Mouse (Mus musculus): Measurements from ENCODE around the gene Rai1.

Gene Rai1

GRCm38 (mm10) chr11:60192534-60192933 is 87.7 kb downstream of the Rai1 start:
- no peak for DNase-seq (ENCODE audit: low read depth)

GRCm38 (mm10) chr11:60193556-60193955 is 88.7 kb downstream of the Rai1 start:
- DNase-seq (ENCODE audit: low read depth) = no peak

GRCm38 (mm10) chr11:60195108-60195507 is 90.3 kb downstream of the Rai1 start:
- peak; percentile 73 for DNase-seq (ENCODE audit: low read depth)

- DNase-seq (ENCODE audit: low read depth) = no peak
Measured at GRCm38 (mm10) chr11:60196344-60196743, 91.5 kb downstream of the Rai1 start.

- no peak for DNase-seq (ENCODE audit: low read depth)
Measured at GRCm38 (mm10) chr11:60197998-60198619, 93.3 kb downstream of the Rai1 start.

GRCm38 (mm10) chr11:60198651-60199050 is 93.8 kb downstream of the Rai1 start:
- no peak for DNase-seq (ENCODE audit: low read depth)

GRCm38 (mm10) chr11:60199702-60200184 is 94.9 kb downstream of the Rai1 start:
- DNase-seq (ENCODE audit: low read depth) = peak; percentile 88

GRCm38 (mm10) chr11:60200384-60200783 is 95.6 kb downstream of the Rai1 start:
- no peak for DNase-seq (ENCODE audit: low read depth)

GRCm38 (mm10) chr11:60202710-60203638 is 98.2 kb downstream of the Rai1 start:
- no peak for DNase-seq (ENCODE audit: low read depth)

- DNase-seq (ENCODE audit: low read depth) = no peak
Measured at GRCm38 (mm10) chr11:60205026-60205425, 100.2 kb downstream of the Rai1 start.

GRCm38 (mm10) chr11:60206207-60206606 is 101.4 kb downstream of the Rai1 start:
- no peak for DNase-seq (ENCODE audit: low read depth)

GRCm38 (mm10) chr11:60208201-60208600 is 103.4 kb downstream of the Rai1 start:
- no peak for DNase-seq (ENCODE audit: low read depth)

- no peak for DNase-seq (ENCODE audit: low read depth)
Measured at GRCm38 (mm10) chr11:60208712-60209111, 103.9 kb downstream of the Rai1 start.

- peak; percentile 67 for DNase-seq (ENCODE audit: low read depth)
Measured at GRCm38 (mm10) chr11:60209217-60209932, 104.6 kb downstream of the Rai1 start.

GRCm38 (mm10) chr11:60209933-60210249 is 105.1 kb downstream of the Rai1 start:
- DNase-seq (ENCODE audit: low read depth) = no peak

GRCm38 (mm10) chr11:60210305-60210724 is 105.5 kb downstream of the Rai1 start:
- no peak for DNase-seq (ENCODE audit: low read depth)

- no peak for DNase-seq (ENCODE audit: low read depth)
Measured at GRCm38 (mm10) chr11:60211152-60211551, 106.3 kb downstream of the Rai1 start.

- DNase-seq (ENCODE audit: low read depth) = no peak
Measured at GRCm38 (mm10) chr11:60211761-60212160, 106.9 kb downstream of the Rai1 start.

GRCm38 (mm10) chr11:60213266-60213665 is 108.5 kb downstream of the Rai1 start:
- DNase-seq (ENCODE audit: low read depth) = no peak

GRCm38 (mm10) chr11:60216671-60217070 is 111.9 kb downstream of the Rai1 start:
- peak; percentile 18 for DNase-seq (ENCODE audit: low read depth)

GRCm38 (mm10) chr11:60217467-60217866 is 112.7 kb downstream of the Rai1 start:
- DNase-seq (ENCODE audit: low read depth) = no peak

GRCm38 (mm10) chr11:60219609-60220008 is 114.8 kb downstream of the Rai1 start:
- DNase-seq (ENCODE audit: low read depth) = peak; percentile 79

Data from NIH3T3 (cell line).